Mouse (Mus musculus) embryonic facial prominence, embryonic 13.5 days (tissue): Measurements from ENCODE around the gene Tex21. TPM values are rescaled to one million over a fixed set of nuclear protein-coding genes. Genes with fewer than 3 reads are reported as not detected.
"Not testable (repeated sequence)": the region's sequence is repeated elsewhere in the genome, so short reads cannot be mapped to it uniquely, and the experiment has no call there.

Experiments used
- ATAC-seq: fragments of 200-750 bp; cut with Nextera tagmentation; 2 replicates; pipeline ENCODE4 v1.8.0; 2017; ENCODE audit warnings: low read depth; ENCODE audit not compliant: insufficient number of reproducible peaks, insufficient read depth, low FRiP score, low TSS enrichment
- H3K27ac ChIP-seq: fragments of 300-500 bp; sonication (generic); 2 replicates; pipeline ENCODE4 v1.5.1; 2015; ENCODE audit warnings: moderate library complexity, mild to moderate bottlenecking, inconsistent platforms
- H3K27me3 ChIP-seq: fragments of 300-500 bp; sonication (generic); 2 replicates; pipeline ENCODE4 v1.6.1; 2015; ENCODE audit warnings: mild to moderate bottlenecking, inconsistent platforms
- H3K36me3 ChIP-seq: fragments of 300-500 bp; sonication (generic); 2 replicates; pipeline ENCODE4 v1.6.1; 2015; ENCODE audit warnings: mild to moderate bottlenecking, inconsistent platforms
- H3K4me1 ChIP-seq: fragments of 300-500 bp; sonication (generic); 2 replicates; pipeline ENCODE4 v1.6.1; 2015; ENCODE audit warnings: inconsistent platforms
- H3K4me2 ChIP-seq: fragments of 300-500 bp; sonication (generic); 2 replicates; pipeline ENCODE4 v1.6.1; 2015; ENCODE audit warnings: moderate library complexity, mild to moderate bottlenecking, inconsistent platforms
- H3K4me3 ChIP-seq: fragments of 300-500 bp; sonication (generic); 2 replicates; pipeline ENCODE4 v1.5.1; 2015; ENCODE audit warnings: mild to moderate bottlenecking, inconsistent platforms
- H3K9ac ChIP-seq: fragments of 300-500 bp; sonication (generic); 2 replicates; pipeline ENCODE4 v1.6.1; 2015; ENCODE audit warnings: mild to moderate bottlenecking, inconsistent platforms
- H3K9me3 ChIP-seq: fragments of 300-500 bp; sonication (generic); 2 replicates; pipeline ENCODE4 v1.6.1; 2016; ENCODE audit warnings: inconsistent platforms
- WGBS: fragments of 180-500 bp; shearing (Covaris S2); methylation state at CpG from one replicate; pipeline ENCODE4 v1.1.7; 2015; ENCODE audit warnings: mixed read lengths; 5-methylcytosine and 5-hydroxymethylcytosine counted together
- polyA plus RNA-seq: library from polyadenylated mRNA; unstranded; fragments of >200 nt; fragmentation: Nextera tagmentation; extraction: Ambion mirVana; gene quantifications from 2 replicates; pipeline ENCODE4 v1.2.1, GENCODE M21; 2015

Tex21 gene
- polyA plus RNA-seq, 1 experiment from 2014 or later, result not detected

- no peak overlapping the region for H3K27ac ChIP-seq
- no peak for ATAC-seq
- H3K4me3 ChIP-seq, result no peak overlapping the region
- no peaks in the 10 kb centered on the region for H3K4me1 ChIP-seq
- 68% methylated on average over 10 of the region's 10 CpGs for WGBS
- no peaks in the 10 kb centered on the region for H3K36me3 ChIP-seq
- H3K9me3 ChIP-seq, result no peaks in the 10 kb centered on the region
- H3K27me3 ChIP-seq, result no peaks in the 10 kb centered on the region
- no peak overlapping the region for H3K4me2 ChIP-seq
- H3K9ac ChIP-seq, result no peak overlapping the region
Observed at GRCm38 (mm10) chr12:76239145-76239838, 7.3 kb downstream of the Tex21 start.

GRCm38 (mm10) chr12:76235253-76235652, 11.3 kb downstream of the Tex21 start:
- no peaks in the 10 kb centered on the region for H3K27me3 ChIP-seq

GRCm38 (mm10) chr12:76230644-76231043, 15.9 kb downstream of the Tex21 start:
- H3K27ac ChIP-seq, result no peak overlapping the region
- no peaks in the 10 kb centered on the region for H3K4me1 ChIP-seq
- H3K9ac ChIP-seq, result no peak overlapping the region
- H3K4me3 ChIP-seq, result no peak overlapping the region
- ATAC-seq, result no peak
- H3K9me3 ChIP-seq, result no peaks in the 10 kb centered on the region
- no peaks in the 10 kb centered on the region for H3K27me3 ChIP-seq
- no peaks in the 10 kb centered on the region for H3K36me3 ChIP-seq
- H3K4me2 ChIP-seq, result no peak overlapping the region
- 81% methylated on average over 6 of the region's 6 CpGs for WGBS

More at GRCm38 (mm10) chr12:76235253-76235652, 11.3 kb downstream of the Tex21 start:
- WGBS, result 85% methylated on average over 6 of the region's 6 CpGs
- Histone ChIP-seq H3K36me3 (no peaks in the 10 kb centered on the region), H3K4me3 (no peak overlapping the region), H3K4me1 (no peaks in the 10 kb centered on the region), H3K9ac (no peak overlapping the region), H3K4me2 (no peak overlapping the region), H3K27ac (no peak overlapping the region), H3K9me3 (no peaks in the 10 kb centered on the region)
- ATAC-seq, result no peak

GRCm38 (mm10) chr12:76222104-76222503, 24.4 kb downstream of the Tex21 start:
- H3K4me1 ChIP-seq, H3K27ac ChIP-seq, H3K9ac ChIP-seq, H3K4me3 ChIP-seq, H3K4me2 ChIP-seq, ATAC-seq, H3K36me3 ChIP-seq, H3K9me3 ChIP-seq, H3K27me3 ChIP-seq: not testable (repeated sequence)
- 84% methylated on average over 4 of the region's 8 CpGs for WGBS

- no peak for ATAC-seq
- 0 out of 2 replicates have a peak overlapping the region, but pooled peaks have one; percentile 1 for H3K27ac ChIP-seq
- no peak overlapping the region for H3K4me3 ChIP-seq
- no peak overlapping the region for H3K4me2 ChIP-seq
- H3K4me1 ChIP-seq, result peaks cover 20% of the 10 kb centered on the region
- WGBS, result 72% methylated on average over 11 of the region's 11 CpGs
- H3K27me3 ChIP-seq, result no peaks in the 10 kb centered on the region
- H3K9ac ChIP-seq, result no peak overlapping the region
- H3K36me3 ChIP-seq, result no peaks in the 10 kb centered on the region
- no peaks in the 10 kb centered on the region for H3K9me3 ChIP-seq
Observed at GRCm38 (mm10) chr12:76216716-76217115, 29.8 kb downstream of the Tex21 start.

- H3K4me2 ChIP-seq, result no peak overlapping the region
- no peak overlapping the region for H3K27ac ChIP-seq
- H3K27me3 ChIP-seq, result no peaks in the 10 kb centered on the region
- no peak overlapping the region for H3K4me3 ChIP-seq
- H3K4me1 ChIP-seq, result peaks cover 20% of the 10 kb centered on the region
- H3K9ac ChIP-seq, result 0 out of 2 replicates have a peak overlapping the region, but pooled peaks have one; percentile 32
- ATAC-seq, result no peak
- WGBS, result 14% methylated on average over 5 of the region's 5 CpGs
- no peaks in the 10 kb centered on the region for H3K9me3 ChIP-seq
- H3K36me3 ChIP-seq, result no peaks in the 10 kb centered on the region
Observed at GRCm38 (mm10) chr12:76215121-76215520, 31.4 kb downstream of the Tex21 start.

GRCm38 (mm10) chr12:76209429-76209974, 37.0 kb downstream of the Tex21 start:
- no peak overlapping the region for H3K9ac ChIP-seq
- no peak for ATAC-seq
- H3K4me3 ChIP-seq, result no peak overlapping the region
- 90% methylated on average over 5 of the region's 5 CpGs for WGBS
- no peaks in the 10 kb centered on the region for H3K4me1 ChIP-seq
- no peaks in the 10 kb centered on the region for H3K27me3 ChIP-seq
- no peaks in the 10 kb centered on the region for H3K36me3 ChIP-seq
- no peaks in the 10 kb centered on the region for H3K9me3 ChIP-seq
- H3K4me2 ChIP-seq, result no peak overlapping the region
- no peak overlapping the region for H3K27ac ChIP-seq

GRCm38 (mm10) chr12:76200326-76200725, 46.2 kb downstream of the Tex21 start:
- Histone ChIP-seq H3K9me3 (no peaks in the 10 kb centered on the region), H3K9ac (no peak overlapping the region), H3K4me3 (no peak overlapping the region), H3K4me2 (no peak overlapping the region), H3K27me3 (0 out of 2 replicates have a peak, but pooled peaks cover under 1% of the 10 kb centered on the region), H3K27ac (no peak overlapping the region), H3K36me3 (no peaks in the 10 kb centered on the region), H3K4me1 (peaks cover 11% of the 10 kb centered on the region; the same call in 1 of the 2 replicates)
- no peak for ATAC-seq
- 68% methylated on average over 4 of the region's 4 CpGs for WGBS

GRCm38 (mm10) chr12:76197071-76197470, 49.5 kb downstream of the Tex21 start:
- ATAC-seq, result no peak
- Histone ChIP-seq H3K27me3 (peaks cover 4% of the 10 kb centered on the region; the same call in 1 of the 2 replicates), H3K9me3 (no peaks in the 10 kb centered on the region), H3K9ac (peak overlapping the region; percentile 63), H3K27ac (no peak overlapping the region), H3K4me1 (peaks cover 11% of the 10 kb centered on the region; the same call in 1 of the 2 replicates), H3K4me3 (peak overlapping the region; percentile 43), H3K4me2 (peak overlapping the region; percentile 85), H3K36me3 (no peaks in the 10 kb centered on the region)
- 31% methylated on average over 8 of the region's 8 CpGs for WGBS

GRCm38 (mm10) chr12:76196709-76197054, 49.9 kb downstream of the Tex21 start:
- H3K27ac ChIP-seq, result no peak overlapping the region
- peak overlapping the region; percentile 43 for H3K4me3 ChIP-seq
- no peaks in the 10 kb centered on the region for H3K36me3 ChIP-seq
- ATAC-seq, result 0 out of 2 replicates have a peak, but pooled peaks have one; percentile 18
- H3K9ac ChIP-seq, result peak overlapping the region; percentile 66
- no peaks in the 10 kb centered on the region for H3K9me3 ChIP-seq
- H3K4me1 ChIP-seq, result peaks cover 11% of the 10 kb centered on the region; the same call in 1 of the 2 replicates
- peaks cover 4% of the 10 kb centered on the region; the same call in 1 of the 2 replicates for H3K27me3 ChIP-seq
- 8% methylated on average over 6 of the region's 6 CpGs for WGBS
- peak overlapping the region; percentile 85 for H3K4me2 ChIP-seq

GRCm38 (mm10) chr12:76195912-76196708, 50.4 kb downstream of the Tex21 start:
- H3K27me3 ChIP-seq, result peaks cover 4% of the 10 kb centered on the region; the same call in 1 of the 2 replicates
- WGBS, result under 1% methylated on average over 22 of the region's 22 CpGs
- peak overlapping the region; percentile 43 for H3K4me3 ChIP-seq
- peak overlapping the region; percentile 66 for H3K9ac ChIP-seq
- peaks cover 11% of the 10 kb centered on the region; the same call in 1 of the 2 replicates for H3K4me1 ChIP-seq
- no peaks in the 10 kb centered on the region for H3K9me3 ChIP-seq
- H3K4me2 ChIP-seq, result peak overlapping the region; percentile 85
- H3K27ac ChIP-seq, result no peak overlapping the region; the same call in 1 of the 2 replicates
- ATAC-seq, result peak; percentile 50; the same call in 1 of the 2 replicates
- no peaks in the 10 kb centered on the region for H3K36me3 ChIP-seq
